Mouse (Mus musculus) liver, embryonic 14.5 days (tissue): Measurements from ENCODE around the gene Ankrd12. TPM values are rescaled to one million over a fixed set of nuclear protein-coding genes. Genes with fewer than 3 reads are reported as not detected.
A peak's percentile ranks its signal among the peaks of the same experiment; 100 is the strongest.

Source experiments
- ATAC-seq: fragments of 200-750 bp; cut with Nextera tagmentation; 2 replicates; pipeline ENCODE4 v1.8.0; 2017; ENCODE audit warnings: moderate number of reproducible peaks, mild to moderate bottlenecking, moderate library complexity; ENCODE audit not compliant: insufficient read depth
- DNase-seq, 3 experiments: peaks; one replicate each; pipeline ENCODE4 v3.0.0-alpha.2; 2012 to 2013; ENCODE audit warnings: low read depth in 3 of 3, low spot score in 3 of 3
- H3K27ac ChIP-seq: fragments of 300-500 bp; sonication (generic); 2 replicates; pipeline ENCODE4 v1.5.1; 2014; ENCODE audit warnings: moderate library complexity, mild to moderate bottlenecking, control low read depth, inconsistent platforms
- H3K27me3 ChIP-seq: fragments of 300-500 bp; sonication (generic); 2 replicates; pipeline ENCODE4 v1.6.1; 2014; ENCODE audit warnings: mild to moderate bottlenecking, low read length, moderate library complexity; ENCODE audit not compliant: control insufficient read depth, insufficient read depth
- H3K36me3 ChIP-seq: fragments of 300-500 bp; sonication (generic); replicated peaks from 2 replicates; pipeline ENCODE4 v1.6.1; 2014; ENCODE audit warnings: low read depth; ENCODE audit not compliant: control insufficient read depth, insufficient read depth
- H3K4me1 ChIP-seq, 2 experiments: fragments of 200-500 bp in 1 of 2; fragments of 300-500 bp in 1 of 2; sonication (generic) in 1 of 2; replicated peaks; 2 replicates each; pipeline ENCODE4 v1.6.1; 2012 to 2014; ENCODE audit warnings: antibody characterized with exemption in 1 of 2, inconsistent platforms in 1 of 2, low read length in 1 of 2; ENCODE audit not compliant: control insufficient read depth in 2 of 2, insufficient read depth in 2 of 2
- H3K4me2 ChIP-seq: fragments of 300-500 bp; sonication (generic); 2 replicates; pipeline ENCODE4 v1.6.1; 2014; ENCODE audit warnings: low read depth, mild to moderate bottlenecking, control low read depth, moderate library complexity
- H3K4me3 ChIP-seq, 2 experiments: fragments of 200-500 bp in 1 of 2; fragments of 300-500 bp in 1 of 2; sonication (generic) in 1 of 2; 2 replicates each; pipeline ENCODE4 v1.5.1; 2012 to 2014; ENCODE audit warnings: low read depth in 2 of 2, low read length in 2 of 2, mild to moderate bottlenecking in 2 of 2, control low read depth in 1 of 2, inconsistent platforms in 1 of 2, moderate library complexity in 1 of 2; ENCODE audit not compliant: insufficient read depth in 1 of 2
- H3K9ac ChIP-seq: fragments of 300-500 bp; sonication (generic); replicated peaks from 2 replicates; pipeline ENCODE4 v1.6.1; 2014; ENCODE audit warnings: mild to moderate bottlenecking, control low read depth, moderate library complexity
- H3K9me3 ChIP-seq: fragments of 300-500 bp; sonication (generic); 2 replicates; pipeline ENCODE4 v1.6.1; 2016; ENCODE audit warnings: low read length, mixed read lengths; ENCODE audit not compliant: control insufficient read depth
- CTCF ChIP-seq: IDR thresholded peaks from 2 replicates; pipeline ENCODE4 v1.5.1; 2016; ENCODE audit warnings: antibody characterized with exemption, low read depth, control low read depth
- EP300 ChIP-seq: IDR thresholded peaks from 2 replicates; pipeline ENCODE4 v1.6.1; 2016; ENCODE audit warnings: antibody characterized with exemption, low read depth
- WGBS: fragments of 180-500 bp; shearing (Covaris S2); extraction: QIAGEN DNeasy Blood & Tissue Kit; methylation state at CpG from one replicate; pipeline ENCODE4 v1.1.7; 2014; ENCODE audit not compliant: insufficient replicate concordance; 5-methylcytosine and 5-hydroxymethylcytosine counted together
- polyA plus RNA-seq, 2 experiments: library from polyadenylated mRNA; depleted of rRNA in 1 of 2; stranded (reverse) in 1 of 2; unstranded in 1 of 2; fragments of >200 nt; fragmentation: Nextera tagmentation in 1 of 2; extraction: Ambion mirVana in 1 of 2; gene quantifications; 2 replicates each; pipeline versions ENCODE4 v1.2.1 to v1.2.3; 2012 to 2014

The Ankrd12 gene
- polyA plus RNA-seq, 2 experiments, result 2.7 to 6.2 TPM

DNA sequence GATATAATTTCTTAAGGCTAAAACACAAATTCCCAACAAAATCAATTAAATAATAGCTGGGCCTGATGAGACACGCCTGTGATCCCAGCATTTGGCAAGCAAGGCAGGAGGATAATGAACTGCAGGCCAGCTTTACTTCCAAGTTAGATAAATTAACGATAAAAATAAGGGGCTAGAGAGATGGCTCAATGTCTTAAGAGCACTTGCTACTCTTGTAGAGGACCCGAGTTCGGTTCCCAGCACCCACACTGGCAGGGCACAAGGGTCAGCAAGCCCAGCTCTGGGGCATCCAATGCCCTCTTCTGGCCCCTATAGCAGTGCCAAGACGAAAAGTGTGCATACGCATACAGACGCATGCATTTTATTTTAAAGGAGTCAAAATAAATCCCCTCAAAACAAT is 126.7 kb downstream of the Ankrd12 start:
- DNase-seq (no peak), ATAC-seq (no peak)
- Histone ChIP-seq H3K4me3 (peak overlapping the region; percentile 67 to 69), H3K27ac (no peak overlapping the region), H3K9me3 (no peaks in the 10 kb centered on the region), H3K4me1 (peaks cover 8% of the 10 kb centered on the region in 2 experiments), H3K9ac (peak overlapping the region; percentile 71), H3K27me3 (no peaks in the 10 kb centered on the region), H3K4me2 (peak overlapping the region; percentile 74), H3K36me3 (no peaks in the 10 kb centered on the region)
- no peak for TF ChIP-seq EP300
- no peak for TF ChIP-seq CTCF
- 34% methylated on average over 7 of the region's 7 CpGs for WGBS

DNA sequence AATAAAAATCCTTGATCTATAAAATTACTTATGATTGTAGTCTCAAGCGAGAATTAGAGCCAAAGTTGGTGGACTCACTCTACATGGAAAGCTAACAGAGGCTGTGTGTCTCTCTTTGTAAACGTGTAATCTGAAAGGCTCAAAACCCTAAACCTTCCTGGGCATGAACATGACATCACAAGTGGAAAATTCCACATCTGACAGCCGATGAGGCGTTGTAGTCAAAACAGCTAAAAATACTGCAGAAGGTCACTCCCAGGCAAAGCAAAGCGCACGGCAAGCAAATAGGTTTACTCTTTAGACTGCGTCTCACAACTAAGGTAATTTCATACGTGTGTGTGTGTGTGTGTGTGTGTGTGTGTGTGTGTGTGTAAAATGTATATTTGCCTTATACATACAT is 129.6 kb downstream of the Ankrd12 start:
- Histone ChIP-seq H3K9ac (no peak overlapping the region), H3K4me1 (peaks cover 7 to 8% of the 10 kb centered on the region in 2 experiments), H3K4me3 (no peak overlapping the region), H3K9me3 (no peaks in the 10 kb centered on the region), H3K36me3 (no peaks in the 10 kb centered on the region), H3K27ac (no peak overlapping the region), H3K27me3 (no peaks in the 10 kb centered on the region), H3K4me2 (no peak overlapping the region)
- ATAC-seq (no peak), DNase-seq (no peak)
- 80% methylated on average over 8 of the region's 8 CpGs for WGBS
- no peak for TF ChIP-seq EP300
- TF ChIP-seq CTCF, result no peak

- 50% methylated on average over 2 of the region's 2 CpGs for WGBS
- Histone ChIP-seq H3K4me3 (no peak overlapping the region), H3K27me3 (no peaks in the 10 kb centered on the region), H3K36me3 (no peaks in the 10 kb centered on the region), H3K27ac (no peak overlapping the region), H3K4me2 (no peak overlapping the region), H3K4me1 (peaks cover 5 to 8% of the 10 kb centered on the region in 2 experiments; a peak in 3 of 4 replicates), H3K9me3 (no peaks in the 10 kb centered on the region), H3K9ac (no peak overlapping the region)
- ATAC-seq (no peak), DNase-seq (no peak)
- TF ChIP-seq EP300 (no peak), CTCF (no peak)
Observed at GRCm38 (mm10) chr17:65945420-65945819, 131.5 kb downstream of the Ankrd12 start.

DNA sequence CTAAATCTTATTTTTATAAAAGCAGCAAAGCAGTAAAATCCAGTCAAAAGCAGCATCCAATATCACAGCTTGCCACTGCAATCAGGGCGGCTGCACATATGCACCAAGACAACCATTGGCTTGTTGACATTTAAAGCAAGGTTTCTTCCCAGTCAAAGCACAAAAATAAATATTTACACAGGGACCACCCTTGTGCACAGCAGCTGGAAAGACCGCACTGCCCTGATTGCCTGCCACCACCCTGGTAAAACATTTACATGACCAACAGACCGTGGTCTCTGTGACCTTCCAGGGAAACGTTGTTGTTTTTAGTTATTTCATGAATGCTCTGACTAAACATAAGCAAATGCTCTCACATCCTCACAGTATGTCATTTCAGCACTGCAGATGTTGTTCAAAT is 134.5 kb downstream of the Ankrd12 start:
- Histone ChIP-seq H3K36me3 (no peaks in the 10 kb centered on the region), H3K9me3 (no peaks in the 10 kb centered on the region), H3K4me3 (no peak overlapping the region), H3K9ac (no peak overlapping the region), H3K27ac (no peak overlapping the region), H3K4me1 (peaks cover 0 to 6% of the 10 kb centered on the region in 2 experiments; a peak in 1 of 4 replicates), H3K27me3 (no peaks in the 10 kb centered on the region), H3K4me2 (no peak overlapping the region)
- WGBS, result 74% methylated on average over 4 of the region's 4 CpGs
- TF ChIP-seq CTCF (no peak), EP300 (no peak)
- ATAC-seq, result no peak
- no peak for DNase-seq

DNA sequence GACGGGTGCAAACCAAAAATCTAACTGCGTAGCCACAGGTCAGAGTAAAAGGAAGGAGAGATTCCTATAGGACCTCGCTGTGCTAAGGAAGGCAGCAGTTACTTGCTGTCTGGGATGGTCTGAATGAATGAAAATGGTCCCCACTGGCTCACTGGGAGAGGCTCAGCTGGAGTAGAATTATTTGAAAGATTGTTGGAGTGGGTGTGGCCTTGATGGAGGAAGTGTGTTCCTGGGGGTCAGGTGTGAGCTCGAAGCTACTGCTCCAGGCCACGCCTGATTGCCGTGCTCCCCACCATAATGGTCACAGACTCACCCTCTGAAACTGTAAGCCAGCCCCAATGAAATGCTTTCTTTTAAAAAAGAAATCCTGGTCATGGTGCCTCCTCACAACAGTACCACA is 135.6 kb downstream of the Ankrd12 start:
- Histone ChIP-seq H3K4me3 (no peak overlapping the region), H3K9me3 (no peaks in the 10 kb centered on the region), H3K27me3 (no peaks in the 10 kb centered on the region), H3K36me3 (no peaks in the 10 kb centered on the region; the same call in 1 of the 2 replicates), H3K9ac (no peak overlapping the region), H3K27ac (no peak overlapping the region), H3K4me1 (peaks cover 0 to 6% of the 10 kb centered on the region in 2 experiments; a peak in 1 of 4 replicates), H3K4me2 (no peak overlapping the region)
- 69% methylated on average over 6 of the region's 6 CpGs for WGBS
- no peak for TF ChIP-seq EP300
- ATAC-seq (no peak), DNase-seq (no peak)
